Mouse (Mus musculus) MEL (cell line): ENCODE data around the gene Shox2. TPM values are rescaled to one million over a fixed set of nuclear protein-coding genes. Genes with fewer than 3 reads are reported as not detected.
A peak's percentile ranks its signal among the peaks of the same experiment; 100 is the strongest.

Experiments
- DNase-seq: peaks from one replicate; pipeline ENCODE4 v3.0.0; 2011; ENCODE audit warnings: low read depth, low spot score
- H3K27ac ChIP-seq: 2 replicates; pipeline ENCODE4 v1.5.1; 2012; ENCODE audit warnings: low read depth, mild to moderate bottlenecking, control low read depth, low read length, moderate library complexity; ENCODE audit not compliant: control insufficient read depth
- H3K27me3 ChIP-seq, 2 experiments: fragments of 150-350 bp in 1 of 2; sonication (generic) in 1 of 2; 2 replicates each; pipeline ENCODE4 v1.6.1; 2012; ENCODE audit warnings: low read length in 2 of 2, mild to moderate bottlenecking in 2 of 2, improper control_type of control experiment in 1 of 2, moderate library complexity in 1 of 2; ENCODE audit not compliant: insufficient read depth in 2 of 2, control insufficient read depth in 1 of 2
- H3K36me3 ChIP-seq, 2 experiments: 2 replicates each; pipeline ENCODE4 v1.6.1; 2012 to 2014; ENCODE audit warnings: low read length in 2 of 2, improper control_type of control experiment in 1 of 2, inconsistent platforms in 1 of 2, mild to moderate bottlenecking in 1 of 2; ENCODE audit not compliant: insufficient read depth in 2 of 2, control insufficient read depth in 1 of 2
- H3K4me1 ChIP-seq, 2 experiments: fragments of 150-350 bp in 1 of 2; sonication (generic) in 1 of 2; 2 replicates each; pipeline ENCODE4 v1.6.1; 2012; ENCODE audit warnings: low read length in 2 of 2, improper control_type of control experiment in 1 of 2, mild to moderate bottlenecking in 1 of 2; ENCODE audit not compliant: insufficient read depth in 2 of 2, control insufficient read depth in 1 of 2
- H3K4me3 ChIP-seq, 2 experiments: fragments of 150-350 bp in 1 of 2; sonication (generic) in 1 of 2; 2 replicates each; pipeline ENCODE4 v1.5.1; 2012; ENCODE audit warnings: low read depth in 2 of 2, low read length in 2 of 2, mild to moderate bottlenecking in 2 of 2, moderate library complexity in 2 of 2, control low read depth in 1 of 2, improper control_type of control experiment in 1 of 2; ENCODE audit not compliant: control insufficient read depth in 1 of 2, insufficient read depth in 1 of 2
- H3K79me2 ChIP-seq: 2 replicates; pipeline ENCODE4 v1.6.1; 2012; ENCODE audit warnings: mild to moderate bottlenecking, low read length, moderate library complexity; ENCODE audit not compliant: control insufficient read depth, poor library complexity, insufficient read depth
- H3K9ac ChIP-seq: 2 replicates; pipeline ENCODE4 v1.6.1; 2012; ENCODE audit warnings: low read depth, mild to moderate bottlenecking, control low read depth, low read length, moderate library complexity; ENCODE audit not compliant: control insufficient read depth, poor library complexity, severe bottlenecking
- H3K9me3 ChIP-seq: fragments of 150-350 bp; sonication (generic); replicated peaks from 2 replicates; pipeline ENCODE4 v1.6.1; 2012; ENCODE audit warnings: mild to moderate bottlenecking, low read length, improper control_type of control experiment, moderate library complexity; ENCODE audit not compliant: insufficient read depth
- BHLHE40 ChIP-seq: IDR thresholded peaks from 2 replicates; pipeline ENCODE4 v1.6.1; 2012; ENCODE audit warnings: low read depth, mild to moderate bottlenecking, inconsistent platforms, low read length, improper control_type of control experiment, borderline replicate concordance
- CHD1 ChIP-seq: IDR thresholded peaks from 2 replicates; pipeline ENCODE4 v1.6.1; 2012; ENCODE audit warnings: low read depth, mild to moderate bottlenecking, inconsistent platforms, low read length, improper control_type of control experiment
- CTCF ChIP-seq, 3 experiments: IDR thresholded peaks in 2 of 3; conservative IDR thresholded peaks in 1 of 3; 2 replicates each; pipeline ENCODE4 v1.5.1; 2011 to 2012; ENCODE audit warnings: low read length in 3 of 3, low read depth in 2 of 3, mild to moderate bottlenecking in 2 of 3, improper control_type of control experiment in 1 of 3, inconsistent platforms in 1 of 3, mixed read lengths in 1 of 3, moderate library complexity in 1 of 3; ENCODE audit not compliant: control insufficient read depth in 1 of 3, insufficient read depth in 1 of 3, poor library complexity in 1 of 3, severe bottlenecking in 1 of 3
- ELF1 ChIP-seq: IDR thresholded peaks from 2 replicates; pipeline ENCODE4 v1.6.1; 2014; ENCODE audit warnings: low read depth, mild to moderate bottlenecking, inconsistent platforms, low read length, improper control_type of control experiment, moderate library complexity
- RCOR1 ChIP-seq: IDR thresholded peaks from 2 replicates; pipeline ENCODE4 v1.6.1; 2012; ENCODE audit warnings: low read depth, mild to moderate bottlenecking, inconsistent platforms, low read length, improper control_type of control experiment
- SMC3 ChIP-seq: IDR thresholded peaks from 2 replicates; pipeline ENCODE4 v1.6.1; 2011; ENCODE audit warnings: low read depth, low read length, improper control_type of control experiment
- polyA plus RNA-seq, 2 experiments: library from polyadenylated mRNA; stranded (reverse) in 1 of 2; unstranded in 1 of 2; fragments of >175 nt in 1 of 2; fragments of >200 nt in 1 of 2; gene quantifications; 2 replicates each; pipeline versions ENCODE4 v1.2.1 to v1.2.4; 2012; ENCODE audit warnings: low replicate concordance in 2 of 2, low read depth in 1 of 2; ENCODE audit not compliant: insufficient read length in 2 of 2, insufficient read depth in 1 of 2, missing spikeins in 1 of 2
- total RNA-seq: library from RNA; depleted of rRNA; stranded (reverse); fragments of 300-350 nt; gene quantifications from 2 replicates; pipeline ENCODE4 v1.2.3, GENCODE M21; 2012; rRNA removed

Gene Shox2
- total and polyA plus RNA-seq, 3 experiments, result 3.1 to 6.5 TPM; not detected in 1

DNA sequence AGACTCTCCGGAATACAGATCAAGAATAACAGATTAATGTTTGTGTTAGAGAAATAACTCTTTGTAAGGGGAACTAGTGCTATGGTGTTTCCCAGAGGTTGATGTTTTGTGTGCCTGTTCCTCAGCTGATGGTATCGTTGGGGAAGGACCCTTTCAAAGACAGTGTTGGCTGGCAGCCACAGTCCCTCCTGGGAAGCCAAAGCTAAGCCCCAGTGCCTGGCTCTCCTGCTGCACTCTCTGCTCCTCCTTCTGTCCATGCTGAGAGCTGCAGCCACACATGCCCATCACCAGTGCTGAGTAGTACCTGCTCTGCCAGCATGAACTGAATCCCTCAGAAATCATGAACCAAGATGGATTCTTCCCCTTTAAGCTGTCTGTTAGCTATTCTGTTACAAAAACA is 26.4 kb downstream of the Shox2 start:
- no peak overlapping the region for H3K9ac ChIP-seq
- H3K4me1 ChIP-seq, result peaks cover 0 to 4% of the 10 kb centered on the region in 2 experiments; a peak in 1 of 4 replicates
- no peak overlapping the region for H3K4me3 ChIP-seq
- TF ChIP-seq CTCF (IDR thresholded peaks at IDR 0.05 in 2 of 3, conservative IDR thresholded peaks at IDR 0.05 in 1 of 3; ENCODE audit: control insufficient read depth in 1 of 3, insufficient read depth in 1 of 3, low read depth in 2 of 3, low read length in 3 of 3, poor library complexity in 1 of 3, severe bottlenecking in 1 of 3), result peak in 1 of 3 experiments; percentile 8; a peak in 1 of 6 replicates
- TF ChIP-seq SMC3, result peak; percentile 27; the same call in 1 of the 2 replicates
- no peak for TF ChIP-seq RCOR1
- H3K27ac ChIP-seq, result no peak overlapping the region
- H3K9me3 ChIP-seq, result no peaks in the 10 kb centered on the region
- peak; percentile 27 for DNase-seq
- H3K79me2 ChIP-seq, result no peaks in the 10 kb centered on the region
- no peaks in the 10 kb centered on the region for H3K27me3 ChIP-seq
- peaks cover 0 to 1% of the 10 kb centered on the region in 2 experiments; a peak in 2 of 4 replicates for H3K36me3 ChIP-seq

DNA sequence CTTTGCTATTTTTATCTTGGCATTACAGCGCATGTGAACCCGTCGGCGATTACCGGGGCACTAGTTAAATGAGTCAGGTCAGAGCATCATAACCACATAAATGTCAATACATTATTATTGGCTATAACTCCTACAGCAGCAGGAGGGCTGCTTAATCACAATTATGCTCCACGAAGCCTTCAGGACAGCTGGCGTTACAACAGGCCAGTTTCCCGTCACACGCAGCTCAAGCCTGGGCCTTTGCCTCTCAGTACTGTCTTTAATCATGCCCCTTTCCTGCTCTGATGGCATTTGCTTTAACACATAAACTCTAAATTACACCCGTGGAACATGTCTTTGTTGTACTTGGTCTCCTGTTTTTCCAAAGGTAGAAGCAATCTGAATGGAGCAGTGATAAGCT is 41.9 kb downstream of the Shox2 start:
- H3K4me3 ChIP-seq, result no peak overlapping the region
- no peaks in the 10 kb centered on the region for H3K79me2 ChIP-seq
- no peak for TF ChIP-seq ELF1
- TF ChIP-seq CHD1, result no peak
- TF ChIP-seq, all 39 proteins: peak for 0
- H3K27ac ChIP-seq, result no peak overlapping the region
- H3K27me3 ChIP-seq, result peaks cover 3% of the 10 kb centered on the region in 2 experiments
- no peak for DNase-seq
- H3K9ac ChIP-seq, result no peak overlapping the region
- H3K36me3 ChIP-seq, result no peaks in the 10 kb centered on the region
- no peaks in the 10 kb centered on the region for H3K4me1 ChIP-seq
- H3K9me3 ChIP-seq, result no peaks in the 10 kb centered on the region

DNA sequence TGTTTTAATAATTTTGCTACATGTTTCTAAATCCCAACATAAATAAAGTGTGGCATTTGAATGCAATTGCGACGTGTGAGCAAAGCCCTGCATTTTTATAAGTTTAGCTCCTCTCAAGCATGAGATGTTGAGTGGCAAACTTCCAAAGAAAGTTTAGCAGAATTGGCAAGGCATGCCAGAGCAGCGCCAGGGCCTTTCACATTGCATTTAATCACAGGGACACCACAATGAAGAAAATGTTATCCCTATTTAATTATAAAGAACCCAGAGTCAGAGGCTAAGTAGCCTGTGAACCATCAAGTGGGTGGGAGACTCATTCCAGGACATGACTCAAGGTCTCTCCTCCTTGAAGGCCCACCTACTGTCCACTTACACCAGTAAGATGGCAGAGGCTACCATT is 59.1 kb downstream of the Shox2 start:
- Histone ChIP-seq H3K4me3 (no peak overlapping the region), H3K9ac (no peak overlapping the region), H3K4me1 (no peaks in the 10 kb centered on the region), H3K27me3 (no peaks in the 10 kb centered on the region), H3K9me3 (no peaks in the 10 kb centered on the region), H3K36me3 (no peaks in the 10 kb centered on the region), H3K79me2 (no peaks in the 10 kb centered on the region), H3K27ac (no peak overlapping the region)
- DNase-seq, result no peak
- no peak for TF ChIP-seq BHLHE40
- no peak for TF ChIP-seq CHD1

Other genes starting within 250 kb of the Shox2 start
- gene Rsrc1, start 381 bp downstream of the Shox2 start, total RNA-seq, result 20.8 and 22.8 TPM in 2 replicates
- 100 to 1,000 TPM in 1 of 2 experiments, 10 to 100 TPM in 1; 42.7 to 100 TPM for gene Rsrc1, start 381 bp downstream of the Shox2 start, polyA plus RNA-seq